Mouse (Mus musculus) G1E (cell line): ENCODE data around the gene Brk1. TPM values are rescaled to one million over a fixed set of nuclear protein-coding genes. Genes with fewer than 3 reads are reported as not detected.

Source experiments
- ATAC-seq: 2 replicates; pipeline ENCODE4 v1.8.0; 2016; ENCODE audit warnings: mild to moderate bottlenecking; ENCODE audit not compliant: insufficient number of reproducible peaks, poor library complexity, low FRiP score, severe bottlenecking; ENCODE audit errors: extremely low read depth
- DNase-seq: peaks from one replicate; pipeline ENCODE4 v3.0.0; 2012; ENCODE audit warnings: low spot score
- H3K27me3 ChIP-seq: 2 replicates; pipeline ENCODE4 v1.6.1; 2012; ENCODE audit warnings: mild to moderate bottlenecking, low read length, inconsistent platforms; ENCODE audit not compliant: insufficient read depth
- H3K36me3 ChIP-seq: replicated peaks from 2 replicates; pipeline ENCODE3; 2012; ENCODE audit warnings: mild to moderate bottlenecking, inconsistent platforms
- H3K4me1 ChIP-seq: 2 replicates; pipeline ENCODE4 v1.6.1; 2012; ENCODE audit warnings: low read depth, low read length, inconsistent platforms, mixed read lengths; ENCODE audit not compliant: insufficient read depth
- H3K4me3 ChIP-seq: 2 replicates; pipeline ENCODE4 v1.5.1; 2012; ENCODE audit warnings: low read depth, mild to moderate bottlenecking, inconsistent platforms, low read length, moderate library complexity, mixed read lengths
- H3K9me3 ChIP-seq: replicated peaks from 2 replicates; pipeline ENCODE4 v1.6.1; 2012; ENCODE audit warnings: inconsistent platforms
- CTCF ChIP-seq: IDR thresholded peaks from 2 replicates; pipeline ENCODE4 v1.5.1; 2012; ENCODE audit warnings: low read depth, low read length, inconsistent platforms, mixed read lengths
- GATA1 ChIP-seq: IDR thresholded peaks from 2 replicates; pipeline ENCODE4 v1.6.1; 2012; ENCODE audit warnings: borderline replicate concordance, low read length, inconsistent platforms, mixed read lengths
- GATA2 ChIP-seq: IDR thresholded peaks from 2 replicates; pipeline ENCODE4 v1.6.1; 2012; ENCODE audit warnings: low read depth, low read length, inconsistent platforms, borderline replicate concordance
- POLR2AphosphoS5 ChIP-seq: IDR thresholded peaks from 2 replicates; pipeline ENCODE4 v1.6.1; 2012; ENCODE audit warnings: low read depth, low read length, inconsistent platforms; ENCODE audit not compliant: insufficient replicate concordance
- TAL1 ChIP-seq: conservative IDR thresholded peaks from 2 replicates; pipeline ENCODE4 v1.6.1; 2012; ENCODE audit warnings: low read depth, low read length, inconsistent platforms, mixed read lengths
- polyA plus RNA-seq: library from polyadenylated mRNA; stranded (reverse); fragments of >175 nt; gene quantifications from 2 replicates; pipeline ENCODE4 v1.2.3, GENCODE M21; 2012
- total RNA-seq, 2 experiments: library from RNA; stranded (forward) in 1 of 2; stranded (reverse) in 1 of 2; fragments of 200-1000 nt in 1 of 2; fragments of >200 nt in 1 of 2; fragmentation: Nextera tagmentation in 1 of 2; gene quantifications; 2 replicates each; pipeline ENCODE4 v1.2.3; 2014 to 2017

The Brk1 gene
- total RNA-seq (2014; fragmentation: Nextera tagmentation) (186 and 193 TPM in 2 replicates), total RNA-seq (2017) (167 and 180 TPM in 2 replicates), polyA plus RNA-seq (29.2 and 42.6 TPM in 2 replicates)

DNA sequence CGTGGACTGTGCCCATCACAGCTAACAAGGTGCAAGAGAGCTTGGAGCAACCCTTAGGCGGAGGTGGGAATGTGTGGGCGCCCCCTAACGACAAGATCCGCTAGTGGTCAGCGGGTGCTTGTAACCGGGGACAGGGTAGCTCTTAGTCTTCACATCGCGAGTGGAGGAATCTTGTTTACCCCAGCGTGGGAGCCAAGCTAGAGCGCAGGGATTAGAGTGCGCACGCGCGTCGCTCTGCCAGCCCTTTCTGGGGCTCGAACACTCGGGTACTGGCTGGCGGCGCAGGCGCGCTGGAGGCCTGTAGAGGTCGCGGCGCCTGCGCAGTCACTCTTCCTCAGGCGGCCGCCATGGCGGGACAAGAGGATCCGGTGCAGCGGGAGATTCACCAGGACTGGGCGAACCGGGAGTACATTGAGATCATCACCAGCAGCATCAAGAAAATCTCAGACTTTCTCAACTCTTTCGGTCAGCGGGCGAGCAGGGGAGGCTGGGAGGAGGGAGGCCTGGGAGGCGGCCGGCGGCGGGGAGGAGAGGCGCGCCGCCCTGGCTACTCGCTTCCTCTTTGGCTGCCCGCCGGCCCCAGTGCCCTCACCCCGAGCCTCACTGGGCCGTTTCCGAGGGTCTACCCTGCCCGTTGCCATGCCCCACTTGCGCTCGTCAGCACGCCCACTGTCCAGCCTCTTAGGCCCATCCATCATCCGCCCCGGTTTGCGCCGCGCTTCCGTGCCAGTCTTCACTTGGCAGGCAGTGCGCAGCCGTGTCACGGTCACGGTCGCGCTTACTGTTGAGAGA is at the start of gene Brk1:
Brk1 (plus strand) TSS at position 341 of the 792 bp plus-strand sequence.
- peak; percentile 77 for ATAC-seq
- Histone ChIP-seq H3K36me3 (peaks cover 44% of the 10 kb centered on the region), H3K4me1 (peaks cover 36% of the 10 kb centered on the region), H3K4me3 (peak within 1 kb of the TSS; percentile 95), H3K27me3 (no peaks in the 10 kb centered on the region), H3K9me3 (no peaks in the 10 kb centered on the region)
- peak; percentile 84 for DNase-seq
- no peak for TF ChIP-seq TAL1
- no peak for TF ChIP-seq GATA1
- no peak for TF ChIP-seq GATA2
- no peak for TF ChIP-seq CTCF
- no peak for TF ChIP-seq POLR2AphosphoS5

DNA sequence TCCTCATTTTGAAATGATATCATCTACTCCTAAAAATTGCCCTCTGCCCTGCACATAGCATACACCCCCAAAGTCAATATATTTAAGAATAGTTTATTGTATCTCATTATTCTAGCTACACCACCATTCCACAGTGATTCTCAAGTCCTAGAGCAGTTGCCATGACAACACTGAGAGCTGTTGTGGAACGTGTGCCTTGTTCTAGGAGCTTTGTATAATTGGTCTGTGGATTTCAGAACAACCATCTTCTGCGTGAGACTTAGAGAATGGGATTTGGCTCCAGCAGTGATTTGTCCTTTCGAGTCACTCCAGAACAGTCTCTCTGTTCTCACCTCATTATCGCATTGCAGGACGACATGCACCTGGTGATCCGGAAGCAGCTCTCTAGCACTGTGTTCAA is 44.8 kb upstream of the Brk1 start:
- no peak for TF ChIP-seq CTCF
- no peak for TF ChIP-seq GATA1
- TF ChIP-seq POLR2AphosphoS5 = no peak
- TF ChIP-seq TAL1 = no peak
- TF ChIP-seq GATA2 = no peak
- DNase-seq (no peak), ATAC-seq (no peak)
- Histone ChIP-seq H3K36me3 (peaks cover 91% of the 10 kb centered on the region), H3K4me1 (peaks cover 11% of the 10 kb centered on the region), H3K27me3 (no peaks in the 10 kb centered on the region), H3K4me3 (no peak overlapping the region), H3K9me3 (no peaks in the 10 kb centered on the region)

DNA sequence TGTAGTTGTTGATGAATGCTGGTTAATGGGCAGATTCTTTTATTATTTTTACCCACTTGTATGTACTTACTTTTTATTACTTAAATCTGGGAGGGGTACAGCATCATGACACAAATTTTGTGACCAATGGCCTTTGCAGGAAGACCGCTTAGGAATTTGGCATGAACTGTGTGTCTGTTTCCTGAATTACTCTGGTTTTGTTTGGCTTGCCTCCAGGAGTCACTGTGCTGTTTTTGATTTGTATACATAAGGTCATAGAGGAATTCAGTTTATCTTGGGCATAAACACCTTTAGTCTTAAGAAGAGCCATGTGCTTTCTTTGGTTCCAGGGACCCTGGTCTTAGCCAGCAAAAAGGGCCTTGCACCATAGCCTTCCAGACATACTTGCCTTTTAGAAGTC is 40.0 kb upstream of the Brk1 start:
- TF ChIP-seq TAL1 (no peak), CTCF (no peak), POLR2AphosphoS5 (no peak), GATA2 (no peak), GATA1 (no peak)
- H3K4me3 ChIP-seq = no peak overlapping the region
- peaks cover 99% of the 10 kb centered on the region for H3K36me3 ChIP-seq
- H3K9me3 ChIP-seq = no peaks in the 10 kb centered on the region
- ATAC-seq (no peak), DNase-seq (no peak)
- no peaks in the 10 kb centered on the region for H3K27me3 ChIP-seq
- peaks cover 3% of the 10 kb centered on the region; the same call in 1 of the 2 replicates for H3K4me1 ChIP-seq

DNA sequence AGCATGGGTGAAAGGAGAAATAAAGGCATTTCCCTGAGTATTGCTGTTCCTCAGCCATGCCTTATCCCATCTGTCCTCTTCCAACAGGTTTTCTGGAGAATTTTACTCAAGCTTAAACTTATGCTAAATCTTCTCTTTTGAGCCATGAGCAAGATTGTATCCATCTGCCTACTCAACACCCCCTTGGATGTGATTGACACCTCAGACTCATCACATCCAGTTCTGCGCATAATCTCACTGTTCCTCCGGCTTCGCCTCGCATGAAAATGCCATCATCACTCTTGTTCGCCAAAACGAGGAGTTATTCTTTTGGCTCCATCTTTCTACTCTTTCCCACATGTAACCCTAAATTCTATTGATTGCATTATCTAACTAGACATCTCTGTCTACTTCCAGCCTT is 28.5 kb upstream of the Brk1 start:
- ATAC-seq (no peak), DNase-seq (no peak)
- Histone ChIP-seq H3K4me1 (no peaks in the 10 kb centered on the region), H3K36me3 (peaks cover 86% of the 10 kb centered on the region), H3K9me3 (no peaks in the 10 kb centered on the region), H3K27me3 (no peaks in the 10 kb centered on the region), H3K4me3 (no peak overlapping the region)
- no peak for TF ChIP-seq GATA1

DNA sequence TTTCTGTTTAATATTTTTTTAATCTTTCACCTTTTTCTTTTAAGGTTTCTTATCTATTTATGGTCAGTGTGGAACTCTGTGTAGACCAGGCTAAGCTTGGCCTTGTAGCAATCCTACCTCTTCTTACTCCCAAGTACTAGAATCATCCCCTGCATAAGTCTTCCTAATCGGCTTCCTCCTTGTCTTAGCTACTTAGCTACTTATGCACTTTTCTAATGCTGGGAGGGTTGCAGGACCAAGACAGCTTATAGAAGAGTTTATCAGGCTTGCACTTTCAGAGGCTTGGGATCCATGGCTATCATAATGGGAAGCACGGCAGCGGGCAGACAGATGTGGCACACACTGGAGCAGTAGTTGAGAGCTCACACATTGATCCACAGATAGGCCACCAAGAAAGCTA is 25.3 kb upstream of the Brk1 start:
- peaks cover 88% of the 10 kb centered on the region for H3K36me3 ChIP-seq

DNA sequence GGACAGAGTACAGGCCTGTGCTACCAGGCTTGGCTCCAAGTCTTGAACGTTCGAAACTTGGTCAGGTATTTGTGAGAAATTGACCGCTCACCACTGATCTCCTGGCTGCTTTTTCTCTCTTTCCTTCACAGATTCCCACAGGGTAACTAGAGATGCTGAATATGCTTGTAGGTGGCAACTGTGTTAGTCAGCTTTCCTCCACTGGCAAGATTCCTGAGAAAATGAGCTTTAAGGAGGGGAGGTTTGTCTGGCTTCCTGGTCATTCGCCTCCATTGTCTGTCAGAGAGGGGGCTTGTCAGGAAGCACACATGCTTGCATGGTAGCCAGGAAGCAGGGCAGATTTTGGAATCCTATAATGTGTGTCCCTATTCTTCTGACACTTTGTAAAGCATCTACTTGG is 21.5 kb upstream of the Brk1 start:
- Histone ChIP-seq H3K27me3 (no peaks in the 10 kb centered on the region), H3K9me3 (no peaks in the 10 kb centered on the region), H3K4me3 (no peak overlapping the region), H3K4me1 (no peaks in the 10 kb centered on the region), H3K36me3 (peaks cover 92% of the 10 kb centered on the region)
- DNase-seq (no peak), ATAC-seq (no peak)
- TF ChIP-seq TAL1 (no peak), POLR2AphosphoS5 (no peak), CTCF (no peak), GATA2 (no peak), GATA1 (no peak)

More for the DNA sequence above, 25.3 kb upstream of the Brk1 start:
- H3K4me3 ChIP-seq = no peak overlapping the region
- H3K4me1 ChIP-seq = no peaks in the 10 kb centered on the region
- no peak for ATAC-seq
- no peak for DNase-seq
- no peaks in the 10 kb centered on the region for H3K27me3 ChIP-seq
- no peaks in the 10 kb centered on the region for H3K9me3 ChIP-seq
- TF ChIP-seq GATA2 (no peak), CTCF (no peak), TAL1 (no peak), GATA1 (no peak), POLR2AphosphoS5 (no peak)
